Mouse (Mus musculus): ENCODE results near the gene Rtn4rl1. TPM values are rescaled to one million over a fixed set of nuclear protein-coding genes. Genes with fewer than 3 reads are reported as not detected.

The Rtn4rl1 gene
- polyA plus RNA-seq, 1 experiment from 2014 or later, result 16.5 TPM

DNA sequence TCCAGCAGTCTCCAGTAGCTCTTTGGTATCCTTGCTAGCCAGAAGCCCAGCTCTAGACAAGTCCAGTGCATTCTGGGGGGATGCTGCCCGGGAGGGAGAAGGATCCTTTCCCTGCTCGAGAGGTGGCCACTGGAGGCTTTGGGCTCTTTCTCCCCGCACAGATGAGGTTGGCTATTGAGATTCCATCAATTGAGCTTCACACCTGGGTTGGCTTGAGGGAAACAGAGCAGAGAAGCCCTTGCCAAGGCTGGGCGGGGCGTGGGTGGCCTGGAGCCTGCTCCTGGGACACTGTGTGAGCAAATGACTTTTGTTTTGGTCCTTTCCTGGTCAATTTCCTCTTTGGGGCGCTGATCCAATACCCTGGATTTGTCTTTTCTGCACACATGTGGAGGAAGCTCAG lies 2.5 kb downstream of the Rtn4rl1 start:
- H3K4me3 ChIP-seq (replicated peaks; ENCODE audit: low read depth, low read length), result peak overlapping the region; percentile 59
- H3K9me3 ChIP-seq (ENCODE audit: control insufficient read depth, low read length), result no peaks in the 10 kb centered on the region
- peak overlapping the region; percentile 80 for H3K4me2 ChIP-seq (ENCODE audit: low read length)
- H3K27ac ChIP-seq (replicated peaks; ENCODE audit: low read depth, low read length), result peak overlapping the region; percentile 56
- H3K36me3 ChIP-seq (ENCODE audit: control insufficient read depth, insufficient read depth, low read length), result no peaks in the 10 kb centered on the region
- peak overlapping the region; percentile 27; the same call in 1 of the 2 replicates for H3K9ac ChIP-seq (replicated peaks; ENCODE audit: low read length)
- ATAC-seq (ENCODE audit: low FRiP score, low TSS enrichment), result no peak
- peaks cover 53% of the 10 kb centered on the region for H3K4me1 ChIP-seq (ENCODE audit: control insufficient read depth, insufficient read depth, low read length)
- H3K27me3 ChIP-seq (ENCODE audit: control insufficient read depth, insufficient read depth, low read length), result peaks cover 19% of the 10 kb centered on the region; the same call in 1 of the 2 replicates
- DNase-seq, result no peak
- 48% methylated on average over 6 of the region's 6 CpGs for WGBS

DNA sequence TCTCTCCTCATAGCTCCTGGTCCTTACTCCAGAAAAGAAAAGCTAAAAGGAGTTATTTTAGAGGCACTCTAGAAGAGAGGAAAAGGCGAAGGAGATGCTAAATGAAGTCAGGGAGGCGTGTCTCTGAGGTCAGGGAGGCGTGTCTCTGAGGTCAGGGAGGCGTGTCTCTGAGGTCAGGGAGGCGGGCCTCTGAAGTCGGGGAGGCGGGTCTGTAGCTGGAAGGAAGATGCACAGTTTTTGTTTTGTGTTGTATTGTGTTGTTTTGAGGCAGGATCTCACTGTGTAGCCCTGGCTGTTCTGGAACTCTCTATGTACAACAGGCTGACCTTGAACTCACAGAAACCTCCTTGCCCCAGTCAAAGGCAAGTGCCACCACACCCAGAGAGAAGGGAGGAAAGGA lies 4.4 kb downstream of the Rtn4rl1 start:
- WGBS, result 21% methylated on average over 7 of the region's 7 CpGs
- Histone ChIP-seq H3K36me3 (ENCODE audit: control insufficient read depth, insufficient read depth, low read length) (no peaks in the 10 kb centered on the region), H3K9me3 (ENCODE audit: control insufficient read depth, low read length) (no peaks in the 10 kb centered on the region), H3K27me3 (ENCODE audit: control insufficient read depth, insufficient read depth, low read length) (peaks cover 19% of the 10 kb centered on the region; the same call in 1 of the 2 replicates), H3K4me2 (ENCODE audit: low read length) (no peak overlapping the region), H3K9ac (replicated peaks; ENCODE audit: low read length) (no peak overlapping the region), H3K4me3 (replicated peaks; ENCODE audit: low read depth, low read length) (no peak overlapping the region), H3K27ac (replicated peaks; ENCODE audit: low read depth, low read length) (no peak overlapping the region), H3K4me1 (ENCODE audit: control insufficient read depth, insufficient read depth, low read length) (peaks cover 58% of the 10 kb centered on the region)
- no peak for ATAC-seq (ENCODE audit: low FRiP score, low TSS enrichment)
- no peak for DNase-seq

DNA sequence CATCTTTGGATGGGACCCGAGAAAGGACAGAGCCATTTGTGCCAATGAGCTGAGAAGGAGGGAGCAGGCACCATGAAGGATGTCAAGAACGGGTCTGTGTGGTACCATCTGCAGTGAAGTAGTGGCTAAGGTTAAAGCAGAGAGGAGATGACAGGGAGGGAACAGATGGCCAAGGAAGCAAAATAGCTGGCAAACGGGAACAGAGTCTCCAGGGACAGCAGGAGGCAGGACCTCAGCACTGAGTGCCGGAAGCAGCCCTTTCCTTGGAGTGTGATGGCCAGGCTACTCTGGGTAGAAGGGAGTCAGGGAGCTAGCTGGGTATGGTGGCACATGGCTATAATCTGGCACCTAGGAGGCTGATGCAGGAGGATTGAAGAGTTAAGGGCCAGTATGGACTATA lies 5.2 kb downstream of the Rtn4rl1 start:
- H3K36me3 ChIP-seq (ENCODE audit: control insufficient read depth, insufficient read depth, low read length), result no peaks in the 10 kb centered on the region
- H3K27me3 ChIP-seq (ENCODE audit: control insufficient read depth, insufficient read depth, low read length), result peaks cover 19% of the 10 kb centered on the region; the same call in 1 of the 2 replicates
- H3K27ac ChIP-seq (replicated peaks; ENCODE audit: low read depth, low read length), result no peak overlapping the region
- H3K4me3 ChIP-seq (replicated peaks; ENCODE audit: low read depth, low read length), result no peak overlapping the region
- H3K9ac ChIP-seq (replicated peaks; ENCODE audit: low read length), result no peak overlapping the region
- ATAC-seq (ENCODE audit: low FRiP score, low TSS enrichment), result no peak
- peaks cover 60% of the 10 kb centered on the region for H3K4me1 ChIP-seq (ENCODE audit: control insufficient read depth, insufficient read depth, low read length)
- WGBS, result 57% methylated on average over 4 of the region's 4 CpGs
- no peak for DNase-seq
- H3K4me2 ChIP-seq (ENCODE audit: low read length), result no peak overlapping the region
- no peaks in the 10 kb centered on the region for H3K9me3 ChIP-seq (ENCODE audit: control insufficient read depth, low read length)

DNA sequence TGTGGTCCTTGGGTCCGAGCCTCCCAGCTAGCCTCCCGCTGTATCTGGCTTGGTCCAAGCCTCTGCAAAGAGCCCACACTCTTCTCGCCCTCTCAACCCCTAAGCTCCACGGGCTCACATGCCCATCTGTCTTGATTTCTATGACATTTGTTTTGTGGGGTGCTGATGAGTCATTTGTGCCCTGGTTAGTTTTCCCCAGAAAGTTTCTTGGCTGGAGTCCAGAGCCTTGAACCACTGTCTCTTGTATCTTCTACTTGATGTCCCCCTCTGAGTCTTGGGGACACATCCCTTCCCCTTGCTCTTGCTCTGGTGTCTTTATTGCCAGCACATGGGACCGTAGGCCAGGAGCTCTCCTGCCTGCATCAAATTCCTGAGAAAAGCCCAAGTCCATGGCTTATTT lies 6.4 kb downstream of the Rtn4rl1 start:
- no peak for DNase-seq
- WGBS, result 80% methylated on average over 5 of the region's 5 CpGs
- Histone ChIP-seq H3K9me3 (ENCODE audit: control insufficient read depth, low read length) (no peaks in the 10 kb centered on the region), H3K4me1 (ENCODE audit: control insufficient read depth, insufficient read depth, low read length) (peaks cover 58% of the 10 kb centered on the region), H3K27me3 (ENCODE audit: control insufficient read depth, insufficient read depth, low read length) (0 out of 2 replicates have a peak, but pooled peaks cover 8% of the 10 kb centered on the region), H3K4me2 (ENCODE audit: low read length) (no peak overlapping the region), H3K36me3 (ENCODE audit: control insufficient read depth, insufficient read depth, low read length) (no peaks in the 10 kb centered on the region), H3K9ac (replicated peaks; ENCODE audit: low read length) (no peak overlapping the region), H3K27ac (replicated peaks; ENCODE audit: low read depth, low read length) (no peak overlapping the region), H3K4me3 (replicated peaks; ENCODE audit: low read depth, low read length) (no peak overlapping the region)
- ATAC-seq (ENCODE audit: low FRiP score, low TSS enrichment), result no peak

DNA sequence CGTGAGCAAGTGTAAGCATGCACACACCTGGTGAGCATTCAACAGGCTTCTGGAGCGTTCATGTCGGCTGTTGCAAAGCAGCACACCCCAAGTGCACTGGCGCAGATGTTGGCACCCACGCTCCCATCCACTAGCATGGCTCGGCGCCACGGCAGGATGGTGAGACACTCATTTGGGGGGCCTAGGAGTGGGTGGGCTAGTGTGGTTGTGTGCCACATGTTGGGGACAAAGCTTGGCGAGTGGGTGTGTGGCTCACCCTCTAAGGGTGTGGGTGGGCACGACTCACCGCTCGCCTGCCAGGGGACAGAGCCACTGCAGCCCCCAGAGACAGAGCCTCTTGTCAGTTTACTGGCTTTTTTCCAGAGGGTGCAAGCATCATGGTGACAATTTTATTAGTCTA lies 7.4 kb downstream of the Rtn4rl1 start:
- Histone ChIP-seq H3K9ac (replicated peaks; ENCODE audit: low read length) (no peak overlapping the region), H3K27me3 (ENCODE audit: control insufficient read depth, insufficient read depth, low read length) (0 out of 2 replicates have a peak, but pooled peaks cover 4% of the 10 kb centered on the region), H3K4me2 (ENCODE audit: low read length) (no peak overlapping the region), H3K27ac (replicated peaks; ENCODE audit: low read depth, low read length) (no peak overlapping the region), H3K4me1 (ENCODE audit: control insufficient read depth, insufficient read depth, low read length) (peaks cover 57% of the 10 kb centered on the region), H3K9me3 (ENCODE audit: control insufficient read depth, low read length) (no peaks in the 10 kb centered on the region), H3K36me3 (ENCODE audit: control insufficient read depth, insufficient read depth, low read length) (no peaks in the 10 kb centered on the region), H3K4me3 (replicated peaks; ENCODE audit: low read depth, low read length) (no peak overlapping the region)
- ATAC-seq (ENCODE audit: low FRiP score, low TSS enrichment) (no peak), DNase-seq (no peak)
- WGBS, result 91% methylated on average over 12 of the region's 12 CpGs

DNA sequence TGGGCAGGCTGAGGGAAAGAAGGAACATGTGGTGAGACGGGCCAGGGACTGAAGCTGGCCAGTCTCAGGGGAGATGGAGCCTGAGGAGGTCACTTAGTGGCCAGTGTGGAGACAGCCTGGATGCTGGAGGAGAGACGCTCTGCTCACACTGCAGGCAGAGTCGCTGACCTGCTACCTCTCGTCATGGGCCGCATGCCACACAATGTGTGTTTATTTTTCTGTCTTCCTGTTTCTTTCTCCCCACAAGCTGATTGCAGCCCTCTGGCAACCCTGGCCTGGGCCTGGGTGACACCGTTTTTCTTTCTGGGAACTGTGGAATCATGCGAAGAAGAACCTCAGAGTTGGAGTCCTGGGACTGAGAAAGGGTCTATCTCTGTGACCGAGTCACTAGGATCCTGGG lies 8.1 kb downstream of the Rtn4rl1 start:
- ATAC-seq (ENCODE audit: low FRiP score, low TSS enrichment) (no peak), DNase-seq (no peak)
- no peak overlapping the region for H3K27ac ChIP-seq (replicated peaks; ENCODE audit: low read depth, low read length)
- no peak overlapping the region for H3K4me2 ChIP-seq (ENCODE audit: low read length)
- 69% methylated on average over 8 of the region's 8 CpGs for WGBS
- H3K9me3 ChIP-seq (ENCODE audit: control insufficient read depth, low read length), result no peaks in the 10 kb centered on the region
- no peak overlapping the region for H3K9ac ChIP-seq (replicated peaks; ENCODE audit: low read length)
- H3K36me3 ChIP-seq (ENCODE audit: control insufficient read depth, insufficient read depth, low read length), result no peaks in the 10 kb centered on the region
- H3K4me1 ChIP-seq (ENCODE audit: control insufficient read depth, insufficient read depth, low read length), result peaks cover 50% of the 10 kb centered on the region
- H3K4me3 ChIP-seq (replicated peaks; ENCODE audit: low read depth, low read length), result no peak overlapping the region
- H3K27me3 ChIP-seq (ENCODE audit: control insufficient read depth, insufficient read depth, low read length), result no peaks in the 10 kb centered on the region

DNA sequence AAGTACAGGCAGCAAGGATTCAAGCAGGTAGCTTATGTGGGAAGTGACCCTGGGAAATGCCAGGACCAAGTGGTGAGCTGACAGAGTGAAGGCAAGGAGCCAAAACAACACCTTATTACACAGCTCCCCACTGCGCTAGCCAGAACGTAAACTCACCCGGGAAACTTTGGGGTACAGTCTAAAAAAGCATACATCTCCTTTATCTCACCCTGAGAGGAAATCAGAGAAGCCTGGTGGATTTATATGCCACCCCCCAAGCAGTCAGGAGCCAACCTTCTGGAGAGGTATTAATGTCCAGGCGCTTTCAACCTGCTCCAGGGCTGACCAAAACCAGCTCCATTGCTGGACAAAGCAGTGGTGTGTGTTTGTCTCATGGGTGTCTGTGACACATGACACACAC lies 10.3 kb downstream of the Rtn4rl1 start:
- no peak for ATAC-seq (ENCODE audit: low FRiP score, low TSS enrichment)

DNA sequence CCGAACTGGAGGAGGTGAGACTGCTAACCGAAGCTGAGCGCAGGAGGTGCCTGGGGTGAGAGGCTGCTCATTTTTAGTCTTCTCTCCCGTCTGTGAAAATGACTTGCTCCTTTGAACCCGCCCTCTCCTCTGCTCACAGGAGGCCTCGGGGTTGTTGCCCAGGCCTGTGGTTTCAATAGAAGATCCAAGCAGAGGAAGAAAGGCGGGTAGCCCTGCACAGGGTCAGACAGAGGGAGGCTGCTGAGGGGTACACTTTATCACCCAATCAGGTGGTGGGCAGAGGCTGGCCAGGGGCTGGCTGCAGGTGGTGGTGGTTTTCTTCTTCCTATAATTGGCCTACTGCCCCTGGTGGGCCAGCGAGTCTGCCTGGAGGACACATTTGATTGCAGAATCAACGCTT lies 10.9 kb downstream of the Rtn4rl1 start:
- no peaks in the 10 kb centered on the region for H3K27me3 ChIP-seq (ENCODE audit: control insufficient read depth, insufficient read depth, low read length)
- peak overlapping the region; percentile 60; the same call in 1 of the 2 replicates for H3K27ac ChIP-seq (replicated peaks; ENCODE audit: low read depth, low read length)
- H3K36me3 ChIP-seq (ENCODE audit: control insufficient read depth, insufficient read depth, low read length), result no peaks in the 10 kb centered on the region
- DNase-seq, result no peak
- WGBS, result 35% methylated on average over 9 of the region's 9 CpGs
- no peak overlapping the region for H3K4me2 ChIP-seq (ENCODE audit: low read length)
- no peaks in the 10 kb centered on the region for H3K9me3 ChIP-seq (ENCODE audit: control insufficient read depth, low read length)
- H3K4me1 ChIP-seq (ENCODE audit: control insufficient read depth, insufficient read depth, low read length), result peaks cover 46% of the 10 kb centered on the region
- ATAC-seq (ENCODE audit: low FRiP score, low TSS enrichment), result no peak
- no peak overlapping the region for H3K9ac ChIP-seq (replicated peaks; ENCODE audit: low read length)
- no peak overlapping the region for H3K4me3 ChIP-seq (replicated peaks; ENCODE audit: low read depth, low read length)

More for the DNA sequence above, 10.3 kb downstream of the Rtn4rl1 start:
- H3K4me3 ChIP-seq (replicated peaks; ENCODE audit: low read depth, low read length), result no peak overlapping the region
- peaks cover 41% of the 10 kb centered on the region for H3K4me1 ChIP-seq (ENCODE audit: control insufficient read depth, insufficient read depth, low read length)
- no peaks in the 10 kb centered on the region for H3K9me3 ChIP-seq (ENCODE audit: control insufficient read depth, low read length)
- no peak overlapping the region for H3K4me2 ChIP-seq (ENCODE audit: low read length)
- no peaks in the 10 kb centered on the region for H3K36me3 ChIP-seq (ENCODE audit: control insufficient read depth, insufficient read depth, low read length)
- 87% methylated on average over 4 of the region's 4 CpGs for WGBS
- DNase-seq, result no peak
- H3K9ac ChIP-seq (replicated peaks; ENCODE audit: low read length), result no peak overlapping the region
- H3K27me3 ChIP-seq (ENCODE audit: control insufficient read depth, insufficient read depth, low read length), result no peaks in the 10 kb centered on the region
- no peak overlapping the region for H3K27ac ChIP-seq (replicated peaks; ENCODE audit: low read depth, low read length)

DNA sequence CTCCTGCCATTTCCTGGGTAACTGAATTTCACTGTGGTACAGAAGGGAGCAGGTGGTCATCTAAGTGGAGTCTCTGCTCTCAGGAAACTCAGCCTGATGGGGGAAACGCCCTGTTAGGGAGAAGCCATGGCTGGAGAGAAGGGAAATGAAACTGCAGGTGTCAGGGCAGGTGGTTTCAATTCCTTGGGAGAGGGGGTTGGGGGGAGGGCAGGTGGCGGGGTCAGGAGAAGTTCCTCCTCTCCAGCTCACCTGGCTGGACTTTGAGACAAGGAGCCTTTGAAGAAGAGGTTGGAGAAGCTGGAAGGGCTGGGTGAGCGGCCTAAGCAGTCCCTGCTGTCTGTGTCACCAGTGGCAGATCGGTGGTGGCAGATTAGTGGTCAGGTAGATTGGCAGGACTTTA lies 12.8 kb downstream of the Rtn4rl1 start:
- no peak for ATAC-seq (ENCODE audit: low FRiP score, low TSS enrichment)
- 81% methylated on average over 4 of the region's 4 CpGs for WGBS
- Histone ChIP-seq H3K27me3 (ENCODE audit: control insufficient read depth, insufficient read depth, low read length) (no peaks in the 10 kb centered on the region), H3K36me3 (ENCODE audit: control insufficient read depth, insufficient read depth, low read length) (no peaks in the 10 kb centered on the region), H3K4me2 (ENCODE audit: low read length) (no peak overlapping the region), H3K27ac (replicated peaks; ENCODE audit: low read depth, low read length) (no peak overlapping the region), H3K9me3 (ENCODE audit: control insufficient read depth, low read length) (no peaks in the 10 kb centered on the region), H3K9ac (replicated peaks; ENCODE audit: low read length) (no peak overlapping the region), H3K4me1 (ENCODE audit: control insufficient read depth, insufficient read depth, low read length) (peaks cover 57% of the 10 kb centered on the region), H3K4me3 (replicated peaks; ENCODE audit: low read depth, low read length) (no peak overlapping the region)
- no peak for DNase-seq
